Mouse (Mus musculus): ENCODE data around the gene Tescl. TPM values are rescaled to one million over a fixed set of nuclear protein-coding genes. Genes with fewer than 3 reads are reported as not detected.

The Tescl gene
- polyA plus RNA-seq, 2 experiments = 0.13 TPM; not detected in 1

DNA sequence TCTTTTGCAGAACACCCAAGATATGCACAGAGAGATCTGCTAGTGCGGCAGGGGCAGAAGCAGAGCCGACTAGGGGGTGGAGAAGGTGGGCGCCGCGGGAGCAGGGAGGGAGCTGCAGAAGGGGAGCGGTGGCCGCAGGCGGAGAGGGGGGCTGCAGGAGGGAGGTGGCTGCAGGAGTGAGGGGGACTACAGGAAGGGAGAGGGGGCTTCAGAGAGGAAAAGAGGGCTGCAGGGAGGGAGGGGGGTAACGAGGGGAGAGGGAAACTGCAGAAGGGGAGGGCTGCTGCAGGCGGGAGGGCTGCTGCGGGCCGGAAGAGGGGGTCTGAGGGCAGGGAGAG is 35.1 kb downstream of the Tescl start:
- H3K36me3 ChIP-seq (ENCODE audit: control insufficient read depth, insufficient read depth, low read length) = peaks cover 53% of the 10 kb centered on the region
- peak; percentile 8; the same call in 1 of the 2 replicates for ATAC-seq (ENCODE audit: low FRiP score, low read depth)

DNA sequence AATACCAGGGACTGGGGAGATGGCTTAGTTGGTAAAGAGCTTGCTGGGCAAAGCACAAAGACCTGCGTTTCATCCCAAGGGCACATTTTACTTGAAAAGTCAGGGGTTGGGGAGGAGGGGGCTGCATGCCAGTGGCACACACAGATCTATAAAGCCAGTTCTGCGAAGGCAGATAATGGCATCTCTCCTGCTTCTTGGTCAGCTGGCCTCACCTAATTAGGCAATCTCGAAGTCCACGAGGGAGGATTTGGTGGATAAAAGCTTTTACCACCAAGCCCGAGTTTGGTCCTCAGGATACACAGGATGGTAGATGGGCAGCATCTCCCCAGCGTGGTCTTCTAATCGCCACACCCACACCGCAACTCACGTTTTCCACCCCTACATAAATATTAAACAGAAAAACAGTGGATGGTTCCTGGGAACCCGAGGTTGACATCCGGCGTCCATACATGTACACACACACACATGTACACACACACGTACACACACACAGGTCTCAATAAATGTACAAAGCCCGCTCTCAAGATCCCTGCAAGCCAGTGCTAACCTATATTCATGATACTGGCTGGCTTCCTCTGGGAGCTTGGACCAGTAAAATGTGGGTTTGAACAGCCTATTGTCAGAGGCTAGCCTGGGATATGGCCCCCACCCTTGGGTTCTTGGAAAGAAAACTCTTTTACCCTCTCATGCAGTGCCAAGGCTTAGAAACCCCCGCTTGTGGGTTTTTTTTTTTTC is 36.2 kb downstream of the Tescl start:
- Histone ChIP-seq H3K36me3 (ENCODE audit: control insufficient read depth, insufficient read depth, low read length) (peaks cover 53% of the 10 kb centered on the region), H3K4me1 (ENCODE audit: control insufficient read depth, insufficient read depth, low read length) (peaks cover 13% of the 10 kb centered on the region), H3K27me3 (ENCODE audit: control insufficient read depth, insufficient read depth, low read length) (no peaks in the 10 kb centered on the region), H3K9ac (ENCODE audit: low read depth, low read length, severe bottlenecking) (no peak overlapping the region), H3K4me3 (replicated peaks; ENCODE audit: low read length) (peak overlapping the region; percentile 52; the same call in 1 of the 2 replicates), H3K4me2 (replicated peaks; ENCODE audit: low read depth, low read length, severe bottlenecking) (peak overlapping the region; percentile 85), H3K9me3 (ENCODE audit: control insufficient read depth, low read length) (no peaks in the 10 kb centered on the region), H3K27ac (replicated peaks; ENCODE audit: low read depth, low read length) (no peak overlapping the region)
- DNase-seq (ENCODE audit: low spot score) (no peak), ATAC-seq (ENCODE audit: low FRiP score, low read depth) (no peak)
- 86% methylated on average over 15 of the region's 15 CpGs for WGBS
- TF ChIP-seq POLR2A (IDR thresholded peaks at IDR 0.05; ENCODE audit: borderline replicate concordance, extremely low read depth, insufficient read depth, insufficient read length) = no peak

More for the DNA sequence above, 35.1 kb downstream of the Tescl start:
- H3K27ac ChIP-seq (replicated peaks; ENCODE audit: low read depth, low read length) = peak overlapping the region; percentile 87
- H3K4me2 ChIP-seq (replicated peaks; ENCODE audit: low read depth, low read length, severe bottlenecking) = peak overlapping the region; percentile 85
- TF ChIP-seq POLR2A (IDR thresholded peaks at IDR 0.05; ENCODE audit: borderline replicate concordance, extremely low read depth, insufficient read depth, insufficient read length) = no peak
- 1% methylated on average over 12 of the region's 12 CpGs for WGBS
- H3K9ac ChIP-seq (ENCODE audit: low read depth, low read length, severe bottlenecking) = peak overlapping the region; percentile 73
- H3K4me1 ChIP-seq (ENCODE audit: control insufficient read depth, insufficient read depth, low read length) = peaks cover 13% of the 10 kb centered on the region
- H3K9me3 ChIP-seq (ENCODE audit: control insufficient read depth, low read length) = no peaks in the 10 kb centered on the region
- H3K27me3 ChIP-seq (ENCODE audit: control insufficient read depth, insufficient read depth, low read length) = no peaks in the 10 kb centered on the region
- H3K4me3 ChIP-seq (replicated peaks; ENCODE audit: low read length) = peak overlapping the region; percentile 52
- DNase-seq (ENCODE audit: low spot score) = no peak

DNA sequence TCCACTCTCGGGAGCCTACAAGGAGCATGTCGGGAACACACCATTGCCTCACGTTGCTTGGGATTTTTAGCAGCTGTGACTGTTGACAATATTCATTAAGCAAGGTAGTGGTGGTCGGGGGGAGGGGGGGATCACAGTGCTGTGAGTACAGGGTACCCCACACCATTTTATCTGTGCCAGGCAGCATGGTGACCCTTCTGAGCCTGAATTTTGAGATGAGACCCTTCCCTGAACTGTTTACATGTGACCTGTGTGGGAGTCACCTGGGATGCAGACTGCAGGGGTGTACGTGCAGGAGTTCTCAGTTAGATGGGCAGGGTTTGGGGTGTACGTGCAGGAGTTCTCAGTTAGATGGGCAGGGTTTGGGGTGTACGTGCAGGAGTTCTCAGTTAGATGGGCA is 37.4 kb downstream of the Tescl start:
- Histone ChIP-seq H3K4me3 (replicated peaks; ENCODE audit: low read length) (no peak overlapping the region), H3K9me3 (ENCODE audit: control insufficient read depth, low read length) (no peaks in the 10 kb centered on the region; the same call in 1 of the 2 replicates), H3K9ac (ENCODE audit: low read depth, low read length, severe bottlenecking) (no peak overlapping the region), H3K27me3 (ENCODE audit: control insufficient read depth, insufficient read depth, low read length) (no peaks in the 10 kb centered on the region), H3K4me2 (replicated peaks; ENCODE audit: low read depth, low read length, severe bottlenecking) (no peak overlapping the region), H3K27ac (replicated peaks; ENCODE audit: low read depth, low read length) (no peak overlapping the region), H3K36me3 (ENCODE audit: control insufficient read depth, insufficient read depth, low read length) (peaks cover 56% of the 10 kb centered on the region), H3K4me1 (ENCODE audit: control insufficient read depth, insufficient read depth, low read length) (peaks cover 13% of the 10 kb centered on the region)
- DNase-seq (ENCODE audit: low spot score) (no peak), ATAC-seq (ENCODE audit: low FRiP score, low read depth) (no peak)
- WGBS = 92% methylated on average over 7 of the region's 7 CpGs
- no peak for TF ChIP-seq POLR2A (IDR thresholded peaks at IDR 0.05; ENCODE audit: borderline replicate concordance, extremely low read depth, insufficient read depth, insufficient read length)

GRCm38 (mm10) chr7:24295376-24295775 is 38.4 kb downstream of the Tescl start:
- peaks cover 9% of the 10 kb centered on the region for H3K4me1 ChIP-seq (ENCODE audit: control insufficient read depth, insufficient read depth, low read length)
- WGBS = 96% methylated on average over 7 of the region's 7 CpGs
- peaks cover 66% of the 10 kb centered on the region for H3K36me3 ChIP-seq (ENCODE audit: control insufficient read depth, insufficient read depth, low read length)
- no peaks in the 10 kb centered on the region; the same call in 1 of the 2 replicates for H3K9me3 ChIP-seq (ENCODE audit: control insufficient read depth, low read length)
- no peak for ATAC-seq (ENCODE audit: low FRiP score, low read depth)
- no peak for DNase-seq (ENCODE audit: low spot score)
- no peak overlapping the region for H3K27ac ChIP-seq (replicated peaks; ENCODE audit: low read depth, low read length)
- no peak overlapping the region for H3K9ac ChIP-seq (ENCODE audit: low read depth, low read length, severe bottlenecking)
- no peak for TF ChIP-seq POLR2A (IDR thresholded peaks at IDR 0.05; ENCODE audit: borderline replicate concordance, extremely low read depth, insufficient read depth, insufficient read length)
- H3K4me2 ChIP-seq (replicated peaks; ENCODE audit: low read depth, low read length, severe bottlenecking) = no peak overlapping the region
- H3K4me3 ChIP-seq (replicated peaks; ENCODE audit: low read length) = no peak overlapping the region
- H3K27me3 ChIP-seq (ENCODE audit: control insufficient read depth, insufficient read depth, low read length) = no peaks in the 10 kb centered on the region

DNA sequence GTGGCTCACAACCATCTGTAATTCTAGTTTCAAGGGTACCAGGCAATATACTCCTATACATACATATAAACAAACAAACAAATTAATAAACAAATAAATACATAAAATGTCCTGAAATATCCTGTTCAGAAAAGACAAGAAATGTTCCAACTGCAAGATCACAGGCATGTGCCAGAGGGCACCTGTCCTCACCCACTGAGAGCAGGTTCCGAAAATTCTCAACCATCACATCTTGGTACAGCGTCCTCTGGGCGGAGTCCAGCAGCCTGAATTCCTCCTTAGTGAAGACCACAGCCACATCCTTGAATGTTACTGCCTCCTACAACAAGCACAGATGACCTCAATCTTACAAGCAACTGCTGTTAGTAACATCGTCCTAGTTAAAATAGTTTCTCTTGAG is 39.0 kb downstream of the Tescl start:
- WGBS = 93% methylated on average over 4 of the region's 4 CpGs
- H3K4me3 ChIP-seq (replicated peaks; ENCODE audit: low read length) = no peak overlapping the region
- no peak overlapping the region for H3K27ac ChIP-seq (replicated peaks; ENCODE audit: low read depth, low read length)
- DNase-seq (ENCODE audit: low spot score) (no peak), ATAC-seq (ENCODE audit: low FRiP score, low read depth) (no peak)
- H3K9ac ChIP-seq (ENCODE audit: low read depth, low read length, severe bottlenecking) = no peak overlapping the region
- H3K4me2 ChIP-seq (replicated peaks; ENCODE audit: low read depth, low read length, severe bottlenecking) = no peak overlapping the region
- peaks cover 6% of the 10 kb centered on the region; the same call in 1 of the 2 replicates for H3K4me1 ChIP-seq (ENCODE audit: control insufficient read depth, insufficient read depth, low read length)
- no peak for TF ChIP-seq POLR2A (IDR thresholded peaks at IDR 0.05; ENCODE audit: borderline replicate concordance, extremely low read depth, insufficient read depth, insufficient read length)
- no peaks in the 10 kb centered on the region for H3K27me3 ChIP-seq (ENCODE audit: control insufficient read depth, insufficient read depth, low read length)
- peaks cover 72% of the 10 kb centered on the region for H3K36me3 ChIP-seq (ENCODE audit: control insufficient read depth, insufficient read depth, low read length)
- H3K9me3 ChIP-seq (ENCODE audit: control insufficient read depth, low read length) = peaks cover 3% of the 10 kb centered on the region

Data from limb, embryonic 14.5 days (tissue).